Mouse (Mus musculus) ES-E14 (cell line): Measurements from ENCODE around the gene Nfasc.

ENCODE experiments used
- HCFC1 ChIP-seq: IDR thresholded peaks from 2 replicates; pipeline ENCODE4 v1.6.1; 2012; ENCODE audit warnings: low read length, inconsistent platforms, borderline replicate concordance; ENCODE audit not compliant: insufficient read depth
- ZC3H11A ChIP-seq: IDR thresholded peaks from 2 replicates; pipeline ENCODE4 v1.6.1; 2012; ENCODE audit warnings: low read depth, mild to moderate bottlenecking, inconsistent platforms, low read length, borderline replicate concordance

- TF ChIP-seq HCFC1 (no peak), ZC3H11A (no peak)
These were observed 19.2 kb downstream of the Nfasc start for GRCm38 (mm10) chr1:132722362-132722761.
